Mouse (Mus musculus): ENCODE data around the gene Ugt2a3.
"Not testable (repeated sequence)": the region's sequence is repeated elsewhere in the genome, so short reads cannot be mapped to it uniquely, and the experiment has no call there.

Ugt2a3 gene

DNA sequence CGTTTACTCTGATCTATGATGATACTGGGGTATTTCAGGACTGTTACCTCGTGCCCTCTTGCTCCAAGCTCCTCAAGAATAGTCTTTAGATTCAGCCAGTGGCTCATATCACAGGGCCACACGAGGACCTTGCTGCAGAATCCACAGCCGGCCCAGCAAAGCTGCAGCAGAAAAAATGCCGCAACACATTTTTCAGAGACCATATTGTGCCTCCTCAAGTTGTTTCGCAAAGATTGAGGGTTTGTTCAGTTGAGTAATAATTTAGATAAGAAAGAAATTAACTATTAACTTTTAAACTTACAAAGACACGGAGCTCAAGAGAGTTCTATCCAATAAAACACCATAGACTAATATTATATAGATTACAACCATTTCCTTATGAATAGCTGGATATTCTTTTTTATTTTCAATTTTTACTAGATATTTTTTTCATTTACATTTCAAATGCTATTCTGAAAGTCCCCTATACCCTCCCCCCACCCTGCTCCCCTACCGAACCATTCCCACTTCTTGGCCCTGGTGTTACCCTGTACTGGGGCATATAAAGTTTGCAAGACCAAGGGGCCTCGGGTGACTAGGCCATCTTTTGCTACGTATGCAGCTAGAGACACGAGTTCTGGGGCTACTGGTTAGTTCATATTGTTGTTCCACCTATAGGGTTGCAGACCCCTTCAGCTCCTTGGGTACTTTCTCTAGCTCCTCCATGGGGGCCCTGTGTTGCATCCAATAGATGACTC is at the start of gene Ugt2a3:
Ugt2a3 (minus strand) TSS at position 235 of the 737 bp plus-strand sequence.
- DNase-seq (ENCODE audit: low read depth, low spot score), result no peak

DNA sequence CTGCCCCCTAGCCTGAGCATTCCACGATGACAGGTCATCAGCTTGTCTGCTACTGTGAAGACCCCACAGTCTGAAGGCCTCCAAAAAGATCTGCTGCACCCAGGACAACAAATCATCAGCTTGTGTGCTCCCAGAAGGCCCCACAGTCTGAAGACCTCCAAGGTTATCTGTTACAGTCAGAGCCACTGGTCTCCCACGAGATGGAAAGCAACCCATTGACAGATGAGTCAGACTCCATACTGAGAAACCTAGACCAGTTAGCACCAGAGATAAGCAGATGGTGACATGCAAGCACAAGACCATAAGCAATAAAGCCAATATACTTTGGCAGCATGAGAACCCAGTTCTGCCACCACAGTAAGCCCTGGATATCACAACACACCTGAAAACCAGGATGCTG is 43.2 kb upstream of the Ugt2a3 start:
- no peak for DNase-seq (ENCODE audit: low read depth, low spot score)

DNA sequence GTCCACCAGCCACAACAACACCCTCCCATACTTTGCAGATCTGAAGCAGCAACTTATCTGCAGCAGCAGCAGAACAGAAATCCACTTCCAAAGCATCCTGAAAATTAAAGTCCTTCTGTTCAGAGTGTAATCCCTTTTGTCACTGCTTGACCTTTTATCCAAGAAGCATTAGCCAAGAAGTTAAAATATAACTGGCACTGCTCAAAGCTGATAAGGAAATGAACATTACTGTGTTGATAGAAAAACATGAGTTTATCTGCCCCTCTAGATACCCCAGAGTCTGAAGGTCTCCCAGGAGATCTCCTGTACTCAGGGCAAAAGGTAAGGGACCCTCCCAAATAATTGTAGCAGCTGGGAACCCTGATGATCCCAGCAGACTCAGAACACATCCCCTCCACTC is 42.8 kb upstream of the Ugt2a3 start:
- DNase-seq (ENCODE audit: low read depth, low spot score), result no peak

DNA sequence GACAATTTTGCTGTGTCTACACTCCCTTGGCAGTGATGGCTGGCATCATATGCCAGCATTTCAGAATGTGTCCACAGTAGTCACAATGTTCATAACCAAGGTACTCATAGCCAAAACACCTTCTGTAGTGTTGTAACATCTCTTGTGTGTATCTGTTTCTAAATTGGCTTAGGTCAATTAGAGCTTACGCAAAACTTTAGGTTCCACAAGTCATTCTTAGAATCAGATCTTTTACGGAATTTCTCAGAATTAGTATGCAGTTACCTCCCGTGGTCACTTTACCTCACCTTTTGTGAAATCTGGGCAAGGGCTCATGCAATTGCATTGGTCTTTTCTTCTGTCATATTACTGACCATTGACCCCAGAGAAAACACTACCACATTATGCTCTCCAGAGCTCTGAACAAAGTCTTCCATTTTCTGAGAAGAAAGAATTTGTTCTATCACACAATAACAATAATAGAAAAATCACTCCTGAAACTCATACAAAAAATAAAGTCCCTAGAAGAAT is 38.9 kb upstream of the Ugt2a3 start:
- DNase-seq (ENCODE audit: low read depth, low spot score), result no peak

GRCm38 (mm10) chr5:87373502-87373863 is 36.5 kb upstream of the Ugt2a3 start:
- no peak for DNase-seq (ENCODE audit: low read depth, low spot score)

GRCm38 (mm10) chr5:87372788-87373501 is 36.0 kb upstream of the Ugt2a3 start:
- not testable (repeated sequence) for DNase-seq (ENCODE audit: low read depth, low spot score)

DNA sequence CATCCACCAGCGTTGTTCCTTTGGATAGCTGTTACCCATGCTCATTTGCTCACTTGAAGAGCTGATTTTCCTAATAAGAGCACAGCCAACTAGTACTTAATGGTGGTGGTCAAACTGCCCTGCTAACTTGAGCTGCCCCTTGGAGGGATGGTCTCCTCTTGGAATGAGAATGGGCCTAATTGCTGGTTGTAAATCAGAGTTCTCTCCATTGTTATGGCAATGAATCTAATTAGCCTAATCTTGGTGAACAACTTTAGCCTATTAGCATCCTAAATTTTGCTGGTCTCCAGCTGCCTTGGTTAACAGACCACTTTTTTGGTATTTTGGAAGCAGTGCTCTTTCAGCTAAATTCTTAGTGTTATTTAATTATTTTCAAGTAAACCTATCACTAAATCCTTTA is 13.4 kb upstream of the Ugt2a3 start:
- peak; percentile 1 for DNase-seq (ENCODE audit: low read depth, low spot score)

DNA sequence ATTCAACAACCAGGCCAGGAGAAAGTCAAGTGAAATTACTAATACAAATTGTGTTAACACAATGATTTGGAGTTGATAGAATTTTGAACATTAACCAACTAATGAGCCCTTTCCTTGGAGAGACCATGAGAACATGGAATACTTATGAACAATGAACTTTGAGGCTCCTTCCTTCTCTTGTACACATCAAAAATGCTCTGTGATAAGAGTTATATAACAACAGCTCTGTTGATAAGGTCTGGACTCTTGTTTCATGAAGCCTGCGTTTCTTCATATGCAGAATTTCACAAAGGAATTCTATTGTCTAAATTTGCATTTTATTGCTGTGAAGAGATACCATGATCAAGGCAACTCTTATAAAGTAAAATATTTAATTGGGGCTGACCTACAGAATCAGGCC is 12.2 kb upstream of the Ugt2a3 start:
- not testable (repeated sequence) for DNase-seq (ENCODE audit: low read depth, low spot score)

- not testable (repeated sequence) for DNase-seq (ENCODE audit: low read depth, low spot score)
These were observed 10.6 kb upstream of the Ugt2a3 start for GRCm38 (mm10) chr5:87347479-87348078.

- no peak for DNase-seq (ENCODE audit: low read depth, low spot score)
These were observed 3.5 kb upstream of the Ugt2a3 start for GRCm38 (mm10) chr5:87340461-87340860.

DNA sequence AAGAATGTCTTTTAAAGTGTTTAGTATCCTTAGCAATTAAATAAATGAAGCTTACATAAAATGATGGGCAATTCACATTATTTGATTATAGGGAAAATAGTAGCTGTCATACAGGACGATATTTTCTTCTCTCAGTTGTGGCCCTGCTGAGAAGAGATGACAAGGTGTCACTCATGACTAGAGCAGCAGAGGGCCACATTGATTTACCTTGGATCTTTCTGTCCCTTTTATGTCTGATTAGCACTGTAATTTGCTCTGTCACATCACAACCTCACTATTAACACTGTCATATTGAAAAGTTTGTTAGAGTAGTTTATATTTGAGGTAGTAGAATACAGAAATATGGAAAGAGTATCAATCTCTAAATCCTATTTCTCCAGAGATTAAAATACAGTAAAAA is 1.8 kb downstream of the Ugt2a3 start:
- DNase-seq (ENCODE audit: low read depth, low spot score), result no peak

DNA sequence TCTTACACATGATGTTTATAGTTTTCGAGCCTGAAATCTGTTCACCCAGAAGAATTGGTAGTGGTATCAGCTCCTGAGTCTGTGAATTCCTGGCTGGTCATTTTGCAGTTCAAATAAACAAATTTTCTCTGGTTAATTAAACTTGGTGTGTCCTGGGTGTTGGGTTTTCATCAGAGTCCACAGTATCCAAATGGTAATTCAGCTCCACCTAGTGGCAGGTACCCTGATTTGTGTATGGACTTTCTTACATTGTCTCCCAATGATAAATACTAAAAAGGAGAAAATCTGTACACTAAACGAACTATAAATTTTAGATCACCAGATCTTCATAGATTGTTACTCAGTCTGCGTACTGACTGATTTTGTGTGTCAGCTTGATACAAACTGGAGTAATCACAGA is 3.4 kb downstream of the Ugt2a3 start:
- DNase-seq (ENCODE audit: low read depth, low spot score), result no peak

- DNase-seq (ENCODE audit: low read depth, low spot score), result no peak
These were observed 25.6 kb downstream of the Ugt2a3 start for GRCm38 (mm10) chr5:87311392-87311791.

DNA sequence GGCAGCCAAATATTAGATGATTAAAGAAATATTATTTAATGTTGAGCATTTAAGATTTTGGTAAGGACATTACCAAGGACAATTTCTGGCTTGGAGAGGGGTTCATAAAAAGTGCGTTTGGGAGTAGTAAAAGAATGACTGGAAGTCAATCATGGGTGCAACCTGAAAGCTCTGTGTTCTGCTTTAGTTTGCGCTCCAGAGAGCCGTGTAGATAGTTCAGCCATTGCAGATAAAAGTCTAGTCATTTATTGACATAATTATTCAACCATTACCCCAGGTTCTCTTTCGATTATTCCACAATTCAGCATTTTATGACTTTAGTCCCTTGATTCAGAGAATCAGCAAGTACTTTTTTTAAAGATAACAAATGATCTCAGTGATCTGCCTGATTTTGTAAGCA is 50.8 kb downstream of the Ugt2a3 start:
- not testable (repeated sequence) for DNase-seq (ENCODE audit: low read depth, low spot score)

DNA sequence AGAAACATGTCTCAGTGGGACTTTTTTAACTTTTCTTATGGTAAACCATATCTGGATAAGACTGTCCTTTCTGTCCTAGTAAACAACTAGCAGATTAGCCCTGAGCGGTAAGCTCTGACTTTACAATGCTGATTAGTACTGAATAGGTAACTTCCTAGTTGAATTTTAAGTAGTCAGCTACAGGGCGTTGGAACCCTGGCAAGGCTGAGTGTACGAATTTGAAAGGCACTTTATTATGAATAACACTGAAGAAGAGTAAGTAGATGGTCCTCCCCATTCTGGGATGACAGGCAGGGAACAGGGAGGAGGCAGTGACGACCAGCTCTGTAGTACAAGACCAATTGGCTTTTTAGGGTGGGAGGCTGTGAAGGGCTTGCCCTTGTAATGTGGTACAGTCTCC is 61.0 kb downstream of the Ugt2a3 start:
- not testable (repeated sequence) for DNase-seq (ENCODE audit: low read depth, low spot score)

DNA sequence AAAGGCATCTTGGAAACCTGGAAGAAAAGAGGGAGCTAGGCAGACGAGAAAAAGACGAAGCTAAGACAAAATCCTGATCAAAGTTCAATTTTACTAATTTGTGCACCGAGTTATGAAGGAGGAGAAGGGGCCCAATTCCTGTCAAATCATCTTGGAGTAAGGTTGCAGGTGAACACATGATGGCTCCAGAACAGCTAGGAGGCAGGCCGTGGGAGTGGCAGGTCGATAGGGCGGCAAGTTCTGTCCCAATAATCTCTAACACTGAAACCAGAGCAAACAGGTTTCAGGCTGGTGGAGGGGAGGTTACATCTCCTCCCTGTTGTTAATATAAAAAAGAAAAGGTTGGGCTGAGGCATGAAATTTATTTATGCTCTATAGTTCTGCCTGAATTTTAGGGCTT is 61.4 kb downstream of the Ugt2a3 start:
- DNase-seq (ENCODE audit: low read depth, low spot score), result no peak
